Mouse (Mus musculus) ES-Bruce4 (cell line): Measurements from ENCODE around the gene B9d2.

Experiments used
- CTCF ChIP-seq: IDR thresholded peaks from one replicate; pipeline ENCODE4 v1.8.1; 2011; ENCODE audit warnings: low read depth, low read length
- EP300 ChIP-seq: IDR thresholded peaks from 2 replicates; pipeline ENCODE4 v1.6.1; 2011; ENCODE audit warnings: low read depth, low read length; ENCODE audit not compliant: insufficient read depth
- POLR2A ChIP-seq: IDR thresholded peaks from one replicate; pipeline ENCODE4 v1.8.1; 2011; ENCODE audit warnings: low read length; ENCODE audit not compliant: insufficient read depth

DNA sequence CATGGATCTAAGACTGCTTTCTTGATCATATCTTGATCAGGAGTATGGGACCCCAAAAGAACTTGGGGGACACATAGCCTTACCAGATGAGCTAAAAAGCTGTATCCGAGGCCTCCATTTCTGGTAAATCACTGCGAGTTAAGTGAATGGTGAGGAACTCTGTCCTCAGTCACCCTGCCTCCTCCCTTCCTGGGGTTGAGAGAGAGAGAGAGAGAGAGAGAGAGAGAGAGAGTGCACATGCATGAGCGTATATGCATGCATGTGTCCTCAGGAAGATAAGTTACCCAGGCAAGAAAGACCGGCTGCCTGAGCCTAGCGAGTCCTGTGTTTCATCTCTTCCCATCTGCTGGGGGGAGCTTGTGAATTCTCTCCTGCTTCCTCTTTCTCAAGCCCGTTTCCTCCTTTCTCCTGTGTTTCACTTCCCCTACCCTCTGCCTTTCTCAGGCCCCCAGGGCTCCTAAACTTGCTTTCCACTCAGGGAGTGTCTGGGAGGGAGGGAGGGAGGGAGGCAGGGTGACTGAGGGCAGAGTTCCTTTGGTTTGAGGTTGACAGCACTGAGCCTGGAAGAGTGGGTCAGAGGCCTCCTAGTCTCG lies 26.1 kb downstream of the B9d2 start:
- TF ChIP-seq CTCF (no peak), EP300 (no peak), POLR2A (no peak)
